Mouse (Mus musculus): ENCODE measurements around the gene Opa3.

Opa3 gene

DNA sequence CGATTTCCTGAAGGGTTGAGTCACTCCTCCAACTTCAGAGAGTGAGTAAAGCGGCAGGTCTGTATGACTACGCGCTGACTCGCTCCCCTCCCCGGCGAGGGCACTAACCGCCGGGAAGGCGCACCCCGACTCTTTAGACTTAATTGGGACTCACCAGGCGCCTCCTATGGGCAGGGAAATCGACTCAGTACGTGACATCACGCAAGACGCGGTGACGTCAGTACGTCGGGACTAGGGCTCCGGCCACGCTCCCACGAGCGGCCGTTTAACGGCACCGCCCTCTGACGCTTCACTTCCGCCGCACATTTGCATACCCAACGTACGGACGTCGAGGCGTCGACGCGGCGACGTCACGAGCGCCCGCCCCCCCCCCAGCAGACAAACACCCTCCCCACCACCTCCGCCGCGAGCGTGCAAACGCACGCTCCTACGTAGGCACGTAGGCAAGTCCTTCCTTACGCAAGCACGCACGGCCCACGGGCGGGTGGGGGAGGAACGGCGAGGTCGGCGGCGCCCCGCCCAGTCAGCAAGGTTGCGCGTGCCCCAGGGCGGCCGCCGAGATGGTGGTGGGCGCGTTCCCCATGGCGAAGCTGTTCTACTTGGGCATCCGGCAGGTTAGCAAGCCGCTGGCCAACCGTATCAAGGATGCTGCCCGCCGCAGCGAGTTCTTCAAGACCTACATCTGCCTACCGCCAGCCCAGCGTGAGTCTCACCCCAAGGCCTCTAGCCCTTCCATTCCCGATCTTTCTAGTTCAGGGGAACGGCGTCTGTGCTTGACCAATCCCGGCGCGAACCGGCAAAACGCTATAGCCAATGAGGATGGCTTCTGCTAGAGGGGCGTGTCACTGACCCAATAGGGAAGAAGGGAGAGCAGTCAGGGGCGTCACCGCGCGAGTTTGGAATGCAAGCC lies at the start of gene Opa3:
TSS of gene Opa3 (plus strand) at position 452 of the 910 bp plus-strand sequence.
- DNase-seq (ENCODE audit: low spot score in 2 of 2), result peak; percentile 99 to 100

DNA sequence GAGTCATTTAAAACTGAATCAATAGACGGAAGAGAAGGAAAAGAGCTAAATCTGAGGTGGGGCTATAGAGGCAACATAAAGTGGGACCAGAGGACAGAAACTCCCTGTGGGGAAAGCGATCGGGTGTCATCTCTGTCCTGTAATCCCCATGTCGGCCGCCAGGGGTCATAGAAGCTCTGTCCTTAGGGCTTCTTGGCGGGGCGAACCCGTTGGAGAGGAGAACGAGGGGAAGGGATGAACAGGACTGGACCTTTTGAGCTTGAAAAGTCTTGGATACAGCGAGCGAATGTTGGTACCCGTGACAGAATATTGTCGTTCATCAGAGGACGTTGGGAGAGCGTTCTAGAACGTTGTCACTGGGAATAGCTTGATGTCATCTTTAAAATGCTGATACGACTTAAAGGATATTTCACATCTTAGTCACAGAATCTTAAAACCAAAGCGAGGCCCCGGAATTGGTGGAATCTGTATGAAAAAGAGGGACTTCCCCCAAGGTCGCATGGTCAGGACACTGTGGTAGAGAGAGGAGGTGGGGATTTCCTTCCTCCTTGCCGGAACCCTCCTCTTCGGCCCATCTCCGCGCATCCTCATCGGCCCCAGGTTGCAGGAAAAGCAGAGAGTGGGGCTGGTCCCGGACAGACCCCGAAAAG lies 49.6 kb upstream of the Opa3 start:
- peak in 1 of 2 experiments; percentile 91 for DNase-seq (ENCODE audit: low spot score in 2 of 2)

DNA sequence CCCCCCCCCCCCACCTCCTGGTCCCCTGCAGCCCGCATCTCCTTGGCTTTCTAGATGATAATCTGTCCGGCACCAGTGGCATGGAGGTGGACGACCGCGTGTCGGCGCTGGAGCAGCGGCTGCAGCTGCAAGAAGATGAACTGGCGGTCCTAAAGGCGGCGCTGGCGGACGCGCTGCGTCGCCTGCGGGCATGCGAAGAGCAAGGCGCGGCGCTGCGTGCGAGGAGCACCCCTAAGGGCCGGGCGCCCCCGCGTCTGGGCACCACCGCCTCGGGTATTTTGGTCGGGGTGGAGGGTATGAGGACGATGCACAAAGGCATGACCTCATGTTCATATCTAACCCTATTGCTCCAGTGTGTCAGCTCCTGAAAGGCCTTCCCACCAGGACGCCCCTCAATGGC lies 49.0 kb upstream of the Opa3 start:
- peak in 1 of 2 experiments; percentile 70 for DNase-seq (ENCODE audit: low spot score in 2 of 2)

DNA sequence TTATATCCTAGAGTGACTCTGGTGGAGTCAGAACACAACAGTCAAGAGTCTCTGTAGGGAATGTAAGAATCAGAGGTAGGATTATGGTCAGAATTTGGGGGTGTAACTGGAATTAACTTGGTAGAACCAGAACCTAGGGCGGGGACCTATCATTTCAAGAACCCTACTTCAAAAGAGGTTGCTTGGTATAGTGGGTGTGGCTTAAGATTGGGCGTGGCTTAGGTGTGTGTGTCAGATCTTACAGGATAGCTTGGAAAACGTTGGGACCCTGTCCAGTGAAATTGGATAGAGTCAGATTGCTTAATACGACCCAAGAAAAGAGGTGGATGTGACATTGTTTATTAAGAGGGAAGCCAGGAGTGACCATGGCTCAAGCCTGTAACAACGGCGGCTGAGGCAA lies 48.2 kb upstream of the Opa3 start:
- DNase-seq (ENCODE audit: low spot score in 2 of 2), result no peak

DNA sequence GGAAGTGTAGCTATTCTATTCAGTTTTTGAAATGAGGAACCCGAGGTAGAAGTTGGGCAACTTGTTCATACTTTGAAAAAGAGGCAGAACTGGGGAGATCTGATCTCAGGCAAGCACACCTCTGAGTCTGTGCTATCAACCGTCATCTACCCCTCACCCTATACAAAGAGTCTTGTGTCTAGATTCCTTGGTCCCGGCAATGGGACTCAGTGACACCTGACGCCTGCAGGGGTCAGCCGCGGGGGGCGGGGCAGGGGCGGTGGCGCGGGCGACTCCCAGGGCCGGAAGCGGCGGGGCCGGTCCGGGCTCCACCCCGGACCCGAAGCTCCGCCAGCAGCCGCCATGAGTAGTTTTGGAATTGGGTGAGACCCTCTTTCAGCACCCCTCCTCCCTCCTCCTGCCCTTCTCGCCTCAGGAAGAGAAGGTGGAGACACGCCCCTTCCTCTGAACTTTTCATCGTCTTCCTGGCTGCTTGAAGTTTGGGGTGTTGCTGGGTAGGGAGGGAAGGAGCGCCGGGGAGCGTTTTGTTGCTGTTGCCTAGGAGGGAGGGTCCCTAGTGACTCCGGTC lies 47.2 kb upstream of the Opa3 start:
- no peak for DNase-seq (ENCODE audit: low spot score in 2 of 2)

- no peak for DNase-seq (ENCODE audit: low spot score in 2 of 2)
Measured at GRCm38 (mm10) chr7:19184250-19184649, 43.9 kb upstream of the Opa3 start.

DNA sequence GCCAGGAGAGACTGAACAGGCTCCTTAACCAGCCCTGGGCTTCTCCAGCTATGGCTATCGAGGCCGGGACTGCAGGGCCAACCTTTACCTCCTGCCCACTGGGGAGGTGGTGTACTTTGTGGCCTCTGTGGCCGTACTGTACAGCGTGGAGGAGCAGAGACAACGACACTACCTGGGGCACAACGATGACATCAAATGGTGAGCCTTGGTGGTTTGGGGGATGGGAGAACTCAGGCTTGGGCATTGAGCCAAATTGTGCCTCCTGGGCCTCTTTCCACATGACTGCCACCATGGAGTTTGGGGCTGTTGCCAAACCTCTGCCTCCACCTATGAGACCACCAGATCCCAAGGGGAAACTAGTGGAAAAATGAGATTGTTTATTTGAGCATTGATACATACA lies 43.4 kb upstream of the Opa3 start:
- no peak for DNase-seq (ENCODE audit: low spot score in 2 of 2)

GRCm38 (mm10) chr7:19194676-19195075 lies 33.5 kb upstream of the Opa3 start:
- no peak for DNase-seq (ENCODE audit: low spot score in 2 of 2)

- peak in 1 of 2 experiments; percentile 56 for DNase-seq (ENCODE audit: low spot score in 2 of 2)
Measured at GRCm38 (mm10) chr7:19196676-19197075, 31.5 kb upstream of the Opa3 start.

DNA sequence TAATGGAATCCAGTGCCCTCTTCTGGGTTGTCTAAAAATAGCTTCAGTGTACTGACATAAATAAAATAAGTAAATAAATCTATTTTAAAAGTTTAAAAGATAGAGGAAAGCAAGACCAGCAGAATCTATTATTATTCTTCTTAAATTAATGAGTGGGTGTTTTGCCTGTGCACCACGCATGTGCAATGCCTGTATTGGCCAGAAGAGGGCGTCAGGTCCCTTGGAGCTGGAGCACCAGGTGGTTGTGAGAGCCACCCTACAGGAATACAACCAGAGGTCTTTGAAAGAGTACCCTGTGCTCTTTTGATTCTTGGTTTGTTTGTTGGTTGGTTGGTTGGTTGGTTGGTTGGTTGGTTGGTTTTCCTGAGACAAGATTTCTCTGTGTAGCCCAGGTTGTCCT lies 30.1 kb upstream of the Opa3 start:
- no peak for DNase-seq (ENCODE audit: low spot score in 2 of 2)

- no peak for DNase-seq (ENCODE audit: low spot score in 2 of 2)
Measured at GRCm38 (mm10) chr7:19201660-19202059, 26.5 kb upstream of the Opa3 start.

GRCm38 (mm10) chr7:19202065-19202850 lies 25.9 kb upstream of the Opa3 start:
- DNase-seq (ENCODE audit: low spot score in 2 of 2), result no peak

DNA sequence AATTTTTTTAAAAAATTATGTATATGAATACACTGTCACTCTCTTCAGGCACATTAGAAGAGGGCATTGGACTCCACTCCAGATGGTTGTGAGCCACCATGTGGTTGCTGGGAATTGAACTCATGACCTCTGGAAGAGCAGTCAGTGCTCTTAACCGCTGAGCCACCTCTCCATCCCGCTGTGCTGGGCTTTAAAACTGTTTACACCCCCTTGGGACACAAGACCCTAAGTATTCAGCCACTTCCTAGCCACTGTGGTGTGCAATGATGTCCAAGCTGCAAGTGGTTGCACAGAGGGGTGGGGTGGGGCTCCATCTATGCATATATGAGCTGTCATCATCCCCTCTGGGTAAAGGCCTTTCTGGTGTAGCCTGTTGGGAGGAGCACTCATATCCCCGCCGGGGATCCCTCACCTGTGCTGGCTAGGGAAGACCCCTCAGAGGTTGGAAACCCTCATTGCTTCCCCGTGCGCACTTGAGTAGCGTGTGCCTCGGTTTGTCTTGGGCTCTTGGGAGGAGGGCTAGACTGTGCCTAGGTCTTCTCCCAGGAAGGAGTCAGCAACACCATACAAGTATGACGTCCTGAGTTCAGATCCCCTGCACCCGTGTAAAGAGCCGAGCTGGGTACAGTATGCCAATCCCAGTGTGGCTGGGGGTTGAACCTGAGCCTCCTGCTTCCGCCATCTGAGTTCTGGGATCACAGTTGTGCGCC lies 19.8 kb upstream of the Opa3 start:
- no peak for DNase-seq (ENCODE audit: low spot score in 2 of 2)

DNA sequence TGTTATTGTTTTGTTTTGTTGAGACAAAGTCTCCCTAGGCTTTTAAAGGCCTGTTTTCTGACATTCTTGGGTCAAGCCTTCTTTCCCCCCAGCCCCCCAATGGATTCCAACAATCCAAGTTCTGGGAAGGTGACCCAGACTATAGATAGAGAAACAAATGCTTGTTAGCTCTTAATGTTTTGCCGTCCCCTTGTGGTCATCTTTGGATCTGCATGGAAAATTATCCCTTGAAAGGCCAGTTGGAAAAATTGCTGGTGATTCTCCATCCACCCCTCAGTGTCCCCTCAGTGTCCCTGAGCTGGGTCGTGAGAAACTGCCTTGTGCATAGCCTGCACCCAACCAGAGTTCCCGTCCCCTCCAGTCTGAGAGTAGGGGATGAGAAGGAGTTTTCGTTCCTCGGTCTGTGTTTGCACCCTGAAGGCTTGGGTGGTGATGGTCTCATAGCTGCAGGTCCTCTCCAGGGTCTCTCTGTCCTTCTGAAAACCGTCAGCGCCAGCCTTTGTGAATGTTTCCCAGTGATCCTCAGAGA lies 19.1 kb upstream of the Opa3 start:
- peak in 1 of 2 experiments; percentile 60 for DNase-seq (ENCODE audit: low spot score in 2 of 2)

GRCm38 (mm10) chr7:19209494-19209893 lies 18.6 kb upstream of the Opa3 start:
- no peak for DNase-seq (ENCODE audit: low spot score in 2 of 2)

DNA sequence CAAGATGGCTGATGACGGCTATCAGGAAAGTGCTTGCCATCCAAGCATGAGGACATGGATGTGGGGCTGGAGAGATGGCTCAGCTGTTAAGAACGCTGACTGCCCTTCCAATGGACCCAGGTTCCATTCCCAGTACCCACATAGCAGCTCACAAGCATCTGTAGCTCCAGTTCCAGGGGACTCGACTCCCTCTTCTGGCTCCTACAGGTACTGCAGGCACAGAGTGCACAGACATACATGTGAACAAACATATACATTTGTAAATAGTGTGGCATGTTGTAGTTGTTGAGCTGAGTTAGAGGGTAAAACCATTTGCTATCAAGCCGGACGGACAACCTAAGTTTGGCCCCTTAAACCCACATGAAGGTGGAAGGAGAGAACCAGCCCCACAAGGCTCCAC lies 18.1 kb upstream of the Opa3 start:
- DNase-seq (ENCODE audit: low spot score in 2 of 2), result no peak

DNA sequence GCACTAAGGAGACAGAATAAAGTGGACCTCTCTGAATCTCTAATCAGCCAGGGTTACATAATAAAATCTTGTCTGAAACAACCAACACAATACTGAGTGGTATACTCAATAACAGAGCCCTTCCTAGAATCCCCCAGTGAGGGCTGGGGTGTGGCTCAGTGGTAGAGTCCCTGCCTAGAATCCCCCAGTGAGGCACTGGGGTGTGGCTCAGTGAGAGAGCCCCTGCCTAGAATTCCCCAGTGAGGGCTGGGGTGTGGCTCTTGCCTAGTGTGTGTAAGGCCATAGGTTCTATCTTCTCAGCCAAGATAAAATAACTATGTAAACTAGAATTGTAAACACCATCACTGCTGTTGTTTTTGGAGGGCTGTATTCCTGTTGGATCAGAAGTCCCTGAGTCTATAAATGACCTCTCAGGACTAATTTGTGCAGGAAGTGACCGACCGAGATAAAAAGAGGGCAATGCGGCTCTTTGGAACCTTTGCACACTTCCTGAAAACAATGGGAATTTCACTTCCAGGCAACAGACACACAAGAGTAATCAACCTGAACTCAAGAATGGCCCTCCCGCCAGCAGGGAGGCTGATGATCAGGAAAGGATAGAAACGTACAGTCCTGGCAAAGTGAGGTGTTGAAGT lies 17.0 kb upstream of the Opa3 start:
- no peak for DNase-seq (ENCODE audit: low spot score in 2 of 2)

DNA sequence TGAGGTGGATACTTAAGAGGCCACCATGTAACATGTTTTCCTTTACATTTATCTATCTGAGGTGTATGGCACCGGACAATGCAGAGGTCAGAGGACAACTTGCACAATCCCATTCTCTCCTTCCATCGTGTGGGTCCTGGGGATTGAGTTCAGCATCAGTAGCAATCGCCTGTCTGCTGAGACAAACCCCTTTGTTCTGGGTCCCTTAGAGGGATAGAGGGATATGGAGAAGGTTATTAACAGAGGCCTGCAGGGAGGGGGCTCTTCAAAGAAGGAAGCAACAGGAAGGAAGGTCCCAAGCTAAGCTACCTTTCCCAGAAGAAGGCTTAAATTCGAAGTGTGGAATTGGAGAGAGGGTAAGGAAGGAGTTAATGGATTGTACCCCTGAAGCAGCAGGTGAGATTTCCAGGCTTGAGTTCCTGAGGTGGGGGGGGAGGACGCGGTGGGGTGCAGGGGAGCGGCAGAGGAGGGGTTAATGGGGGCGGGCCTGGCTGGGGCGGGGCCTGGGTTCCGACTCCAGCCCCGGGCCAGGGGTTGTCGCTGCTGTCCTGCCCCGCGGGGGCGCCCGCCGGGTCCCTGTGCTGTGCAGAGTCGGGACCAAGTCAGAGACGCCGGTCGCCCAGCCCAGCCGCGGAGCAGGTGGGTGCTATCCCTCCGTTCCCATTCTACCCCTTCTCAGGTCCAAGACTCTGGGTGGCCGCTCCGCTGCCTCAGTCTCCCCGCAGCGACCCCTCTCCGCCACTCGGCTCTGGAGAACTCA lies 16.0 kb upstream of the Opa3 start, which contains the start of gene Gpr4:
TSS of gene Gpr4 (plus strand) at position 543 of the 760 bp plus-strand sequence.
- no peak for DNase-seq (ENCODE audit: low spot score in 2 of 2)

- DNase-seq (ENCODE audit: low spot score in 2 of 2), result no peak
Measured at GRCm38 (mm10) chr7:19213385-19213784, 14.7 kb upstream of the Opa3 start.

DNA sequence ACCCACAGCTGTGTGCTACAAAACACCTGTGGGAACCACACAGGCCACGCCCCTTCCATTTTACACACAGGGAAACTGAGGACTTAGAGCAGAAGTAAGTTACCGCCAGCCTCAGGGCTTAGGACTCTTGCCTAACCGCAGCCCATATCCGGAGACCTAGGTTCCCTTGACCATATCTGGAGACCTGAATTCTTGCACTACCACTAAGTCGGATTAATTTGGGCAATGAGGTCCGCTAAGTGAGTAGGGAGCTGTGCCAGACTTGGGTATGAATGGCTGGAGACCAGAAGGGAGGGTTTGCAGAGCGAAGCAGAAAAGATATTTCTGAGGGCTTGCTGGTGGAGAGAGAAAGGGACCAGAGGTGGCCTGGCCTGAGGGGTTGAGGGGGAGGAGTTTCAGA lies 13.8 kb upstream of the Opa3 start:
- DNase-seq (ENCODE audit: low spot score in 2 of 2), result no peak

Measured in left cerebral cortex, adult 9 months (tissue).